Mouse (Mus musculus): Measurements from ENCODE around the gene Phf24.

GRCm38 (mm10) chr4:42948527-42948926 is 32.1 kb downstream of the Phf24 start:
- no peak for TF ChIP-seq CTCF (IDR thresholded peaks at IDR 0.05; ENCODE audit: low read depth, low read length)
- no peak for TF ChIP-seq POLR2A (IDR thresholded peaks at IDR 0.05; ENCODE audit: insufficient read depth, low read length)
- no peak for TF ChIP-seq EP300 (IDR thresholded peaks at IDR 0.05; ENCODE audit: insufficient read depth, low read depth, low read length)

Data from ES-Bruce4 (cell line).